Mouse (Mus musculus): ENCODE data around the gene Accs.

The Accs gene

GRCm38 (mm10) chr2:93858845-93859244, 9.1 kb upstream of the Accs start:
- DNase-seq (ENCODE audit: low spot score in 2 of 2): no peak

GRCm38 (mm10) chr2:93851303-93851702, 1.6 kb upstream of the Accs start:
- DNase-seq (ENCODE audit: low spot score in 2 of 2): no peak

GRCm38 (mm10) chr2:93850317-93850944, 688 bp upstream of the Accs start:
- DNase-seq (ENCODE audit: low spot score in 2 of 2): no peak

- no peak for DNase-seq (ENCODE audit: low spot score in 2 of 2)
These were observed 8.4 kb downstream of the Accs start for GRCm38 (mm10) chr2:93841349-93841748.

- no peak for DNase-seq (ENCODE audit: low spot score in 2 of 2)
These were observed 9.6 kb downstream of the Accs start for GRCm38 (mm10) chr2:93840109-93840508.

GRCm38 (mm10) chr2:93838931-93839330, 10.8 kb downstream of the Accs start:
- no peak for DNase-seq (ENCODE audit: low spot score in 2 of 2)

- no peak for DNase-seq (ENCODE audit: low spot score in 2 of 2)
These were observed 13.4 kb downstream of the Accs start for GRCm38 (mm10) chr2:93836232-93836785.

- no peak for DNase-seq (ENCODE audit: low spot score in 2 of 2)
These were observed 14.1 kb downstream of the Accs start for GRCm38 (mm10) chr2:93835596-93835995.

GRCm38 (mm10) chr2:93823519-93823918, 26.2 kb downstream of the Accs start:
- peak; percentile 70 to 76 for DNase-seq (ENCODE audit: low spot score in 2 of 2)

GRCm38 (mm10) chr2:93822045-93822749, 27.5 kb downstream of the Accs start, which contains the start of gene Ext2:
Gene Ext2 (minus strand): TSS chr2:93822568.
- peak; percentile 91 to 94 for DNase-seq (ENCODE audit: low spot score in 2 of 2)

GRCm38 (mm10) chr2:93817791-93818190, 32.0 kb downstream of the Accs start:
- no peak for DNase-seq (ENCODE audit: low spot score in 2 of 2)

- DNase-seq (ENCODE audit: low spot score in 2 of 2): no peak
These were observed 36.4 kb downstream of the Accs start for GRCm38 (mm10) chr2:93813343-93813742.

- DNase-seq (ENCODE audit: low spot score in 2 of 2): peak in 1 of 2 experiments; percentile 64
These were observed 37.9 kb downstream of the Accs start for GRCm38 (mm10) chr2:93811812-93812211.

GRCm38 (mm10) chr2:93809931-93810330, 39.8 kb downstream of the Accs start:
- DNase-seq (ENCODE audit: low spot score in 2 of 2): no peak

- peak in 1 of 2 experiments; percentile 26 for DNase-seq (ENCODE audit: low spot score in 2 of 2)
These were observed 41.7 kb downstream of the Accs start for GRCm38 (mm10) chr2:93808071-93808470.

GRCm38 (mm10) chr2:93807440-93807839, 42.3 kb downstream of the Accs start:
- peak in 1 of 2 experiments; percentile 21 for DNase-seq (ENCODE audit: low spot score in 2 of 2)

- peak in 1 of 2 experiments; percentile 19 for DNase-seq (ENCODE audit: low spot score in 2 of 2)
These were observed 43.1 kb downstream of the Accs start for GRCm38 (mm10) chr2:93806487-93807201.

- no peak for DNase-seq (ENCODE audit: low spot score in 2 of 2)
These were observed 44.2 kb downstream of the Accs start for GRCm38 (mm10) chr2:93805523-93805922.

GRCm38 (mm10) chr2:93805066-93805465, 44.7 kb downstream of the Accs start:
- DNase-seq (ENCODE audit: low spot score in 2 of 2): no peak

- no peak for DNase-seq (ENCODE audit: low spot score in 2 of 2)
These were observed 46.8 kb downstream of the Accs start for GRCm38 (mm10) chr2:93802947-93803346.

- DNase-seq (ENCODE audit: low spot score in 2 of 2): no peak
These were observed 48.6 kb downstream of the Accs start for GRCm38 (mm10) chr2:93801097-93801496.

- no peak for DNase-seq (ENCODE audit: low spot score in 2 of 2)
These were observed 52.5 kb downstream of the Accs start for GRCm38 (mm10) chr2:93797162-93797795.
